Comparison of ENCODE assay signal across 8 mouse cellular contexts in genomic region chr7:102209756-102210721, GRCm38 (mm10). TPM values are rescaled to one million over a fixed set of nuclear protein-coding genes. Genes with fewer than 3 reads are reported as not detected.
DNase-seq lines count a peak whose midpoint lies in the region; ATAC-seq and TF ChIP-seq lines count a peak whose summit lies in the region.

Gene Nup98 (minus strand): TSS chr7:102210176.
Gene Pgap2 (plus strand): TSS chr7:102210208.

- peaks cover 4% of the 10 kb centered on the region; the same call in 1 of the 2 replicates for H3K4me1 ChIP-seq in cortical plate, adult 2 months (ENCODE audit: control insufficient read depth, insufficient read depth, low read length)
- H3K4me1 ChIP-seq in megakaryocyte, embryonic 14.5 days, result peaks cover 46% of the 10 kb centered on the region

- no peaks in the 10 kb centered on the region for H3K9me3 ChIP-seq in megakaryocyte, embryonic 14.5 days

- peaks cover 4% of the 10 kb centered on the region for H3K36me3 ChIP-seq in megakaryocyte, embryonic 14.5 days (replicated peaks; ENCODE audit: low read length)

- peak within 1 kb of the TSS; percentile 42 for H3K4me3 ChIP-seq in cortical plate, adult 2 months (ENCODE audit: insufficient read depth, low read length)
- H3K4me3 ChIP-seq in megakaryocyte, embryonic 14.5 days (replicated peaks), result peak within 1 kb of the TSS; percentile 98

- peak; percentile 85 for ATAC-seq in activated CD4-positive, CD25-positive, alpha-beta regulatory T cell, adult 4 months

- no peak for TF ChIP-seq CTCF in cortical plate, adult 2 months (IDR thresholded peaks at IDR 0.05; ENCODE audit: extremely low read depth, insufficient read depth, low read length)

- peak within 1 kb of the TSS; percentile 90 for H3K27ac ChIP-seq in cortical plate, adult 2 months (ENCODE audit: insufficient read depth, low read length)

- peak; percentile 91 for TF ChIP-seq POLR2A in cortical plate, adult 2 months (IDR thresholded peaks at IDR 0.05; ENCODE audit: extremely low read depth, insufficient read depth, low read length)

- H3K27me3 ChIP-seq in megakaryocyte, embryonic 14.5 days (replicated peaks), result no peaks in the 10 kb centered on the region

- DNase-seq in gastrocnemius, adult 8-10 months (ENCODE audit: low spot score in 2 of 2), result peak; percentile 97 to 98
- DNase-seq in hindlimb bud, embryonic 11.5 days (ENCODE audit: extremely low spot score, low read depth, low spot score), result peak; percentile 95
- peak; percentile 95 to 99 for DNase-seq in left cerebral cortex, adult 8-10 months (ENCODE audit: low spot score in 2 of 2)
- DNase-seq in right cerebral cortex, postnatal 10 days (ENCODE audit: low spot score in 2 of 2), result peak; percentile 100
- peak; percentile 98 for DNase-seq in urinary bladder, postnatal 25 days (ENCODE audit: low spot score)

RNA-seq across cellular contexts. Expression of gene Nup98, which starts in this region (rescaled TPM):
- polyA plus RNA-seq in activated CD4-positive, CD25-positive, alpha-beta regulatory T cell, adult 4 months (2017; shearing (Covaris generic)), result 10 to 100 TPM; 33.8 to 33.9 TPM
- polyA plus RNA-seq in cortical plate, adult 2 months (2012; rRNA removed), result 16.2 and 17.1 TPM in 2 replicates
- 10 to 100 TPM; 22.1 to 29.8 (median 24.3) TPM for total RNA-seq in gastrocnemius, adult 8-10 months (2022)
- 10 to 100 TPM; 40.7 to 43.0 (median 41.7) TPM for total RNA-seq in left cerebral cortex, adult 8-10 months (2022)
- 0.81 and 1.1 TPM in 2 replicates for polyA plus RNA-seq in megakaryocyte, embryonic 14.5 days (2012; ENCODE audit: insufficient read depth, low replicate concordance)

RNA-seq across cellular contexts. Expression of gene Pgap2, which starts in this region (rescaled TPM):
- 10 to 100 TPM; 47.6 to 62.3 TPM for polyA plus RNA-seq in activated CD4-positive, CD25-positive, alpha-beta regulatory T cell, adult 4 months (2017; shearing (Covaris generic))
- polyA plus RNA-seq in cortical plate, adult 2 months (2012; rRNA removed), result 29.1 and 29.9 TPM in 2 replicates
- total RNA-seq in gastrocnemius, adult 8-10 months (2022), result 10 to 100 TPM; 22.9 to 25.7 (median 25.0) TPM
- total RNA-seq in left cerebral cortex, adult 8-10 months (2022), result 10 to 100 TPM; 23.7 to 28.9 (median 25.5) TPM
- 8.0 and 17.3 TPM in 2 replicates for polyA plus RNA-seq in megakaryocyte, embryonic 14.5 days (2012; ENCODE audit: insufficient read depth, low replicate concordance)

Comparison
In these comparisons a context has a peak if more than half of its experiments do, and no peak if none do; other contexts are left out.
1. Peak in every context shown above with its lines: DNase-seq, ATAC-seq, H3K4me3 ChIP-seq and H3K27ac ChIP-seq.